ENCODE assay signal across 14 mouse cellular contexts in genomic region chr7:133842079-133842478, GRCm38 (mm10).
"Had no signal": no experiment of that assay in that cellular context is flagged by ENCODE, and none has a peak within 500 bp of the region (broad histone marks: within the 10 kb centered on the region; RNA-seq: fewer than 3 reads in every experiment).

No protein-coding gene starts in this region.

- H3K27me3 ChIP-seq: intestine, embryonic 15.5 days; limb, embryonic 13.5 days; liver, embryonic 12.5 days; liver, embryonic 15.5 days; lung, embryonic 15.5 days; midbrain, embryonic 13.5 days had no signal

- ATAC-seq: intestine, embryonic 15.5 days; liver, embryonic 12.5 days; midbrain, embryonic 13.5 days had no signal

- H3K4me1 ChIP-seq: intestine, embryonic 15.5 days; liver, embryonic 12.5 days; liver, embryonic 15.5 days; midbrain, embryonic 13.5 days had no signal

- H3K36me3 ChIP-seq: intestine, embryonic 15.5 days; limb, embryonic 10.5 days; limb, embryonic 13.5 days; liver, embryonic 12.5 days; liver, embryonic 15.5 days; lung, embryonic 15.5 days; midbrain, embryonic 13.5 days had no signal

- DNase-seq: kidney, adult 18-20 months; kidney, postnatal 25 days; liver; lung, adult 18-20 months; lung, postnatal 10 days; lung, postnatal 4 days; thymus, postnatal 25 days had no signal

- H3K4me3 ChIP-seq: intestine, embryonic 15.5 days; limb, embryonic 10.5 days; limb, embryonic 13.5 days; liver, embryonic 12.5 days; liver, embryonic 15.5 days; lung, embryonic 15.5 days; midbrain, embryonic 13.5 days had no signal

- H3K9me3 ChIP-seq: intestine, embryonic 15.5 days; limb, embryonic 10.5 days; limb, embryonic 13.5 days; liver, embryonic 12.5 days; liver, embryonic 15.5 days; lung, embryonic 15.5 days; midbrain, embryonic 13.5 days had no signal

- H3K27ac ChIP-seq: intestine, embryonic 15.5 days; limb, embryonic 10.5 days; limb, embryonic 13.5 days; liver, embryonic 12.5 days; liver, embryonic 15.5 days; lung, embryonic 15.5 days; midbrain, embryonic 13.5 days had no signal

- H3K9ac ChIP-seq: intestine, embryonic 15.5 days; limb, embryonic 13.5 days; liver, embryonic 12.5 days; liver, embryonic 15.5 days; lung, embryonic 15.5 days; midbrain, embryonic 13.5 days had no signal

- H3K4me2 ChIP-seq: intestine, embryonic 15.5 days; limb, embryonic 13.5 days; liver, embryonic 12.5 days; liver, embryonic 15.5 days; lung, embryonic 15.5 days; midbrain, embryonic 13.5 days had no signal
